Mouse (Mus musculus): ENCODE data around the gene Adamts4.
"Not testable (repeated sequence)": the region's sequence is repeated elsewhere in the genome, so short reads cannot be mapped to it uniquely, and the experiment has no call there.

Adamts4 gene

DNA sequence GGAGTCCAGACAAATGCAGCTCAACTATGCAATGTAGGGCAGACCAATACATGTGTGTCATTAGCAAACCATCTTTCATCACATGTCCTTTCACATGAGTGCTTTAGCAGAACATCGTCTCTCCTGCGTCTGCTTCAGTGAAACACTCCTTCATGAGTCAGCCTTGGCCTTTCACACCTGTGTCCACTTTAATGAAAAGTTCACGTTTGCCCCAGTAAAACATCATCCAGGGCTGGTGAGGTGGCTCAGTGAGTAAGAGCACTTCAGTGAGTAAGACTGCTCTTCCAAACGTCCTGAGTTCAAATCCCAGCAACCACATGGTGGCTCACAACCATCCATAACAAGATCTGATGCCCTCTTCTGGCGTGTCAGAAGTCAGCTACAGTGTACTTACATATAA is 55.9 kb downstream of the Adamts4 start:
- DNase-seq (ENCODE audit: low read depth, low spot score) = not testable (repeated sequence)

DNA sequence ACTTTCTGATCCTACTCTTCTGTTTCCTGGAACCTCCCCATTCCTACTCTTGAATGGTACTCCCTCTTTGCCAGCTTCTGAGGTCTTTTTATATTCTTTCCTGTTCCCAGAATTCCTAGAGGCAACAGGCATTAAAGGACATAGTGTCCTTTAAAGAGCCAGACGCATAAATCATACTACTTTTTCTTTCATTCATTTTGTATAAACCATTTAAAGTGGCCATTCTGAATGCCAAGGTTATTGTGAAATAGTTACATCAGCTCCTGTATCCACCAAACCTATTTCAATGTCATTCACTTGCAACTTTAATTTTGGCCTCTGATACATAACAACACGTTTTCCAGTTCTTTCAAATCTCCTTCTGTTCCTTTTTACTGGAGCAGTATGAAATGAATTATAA is 59.1 kb downstream of the Adamts4 start:
- DNase-seq (ENCODE audit: low read depth, low spot score) = no peak

All from retina, adult 2 months (tissue).